Mouse (Mus musculus) retina, embryonic 14.5 days (tissue): Measurements from ENCODE around the gene Fam184b.

Source experiments
- DNase-seq: peaks from one replicate; pipeline ENCODE4 v3.0.0-alpha.2; 2015; ENCODE audit warnings: low spot score

Gene Fam184b

DNA sequence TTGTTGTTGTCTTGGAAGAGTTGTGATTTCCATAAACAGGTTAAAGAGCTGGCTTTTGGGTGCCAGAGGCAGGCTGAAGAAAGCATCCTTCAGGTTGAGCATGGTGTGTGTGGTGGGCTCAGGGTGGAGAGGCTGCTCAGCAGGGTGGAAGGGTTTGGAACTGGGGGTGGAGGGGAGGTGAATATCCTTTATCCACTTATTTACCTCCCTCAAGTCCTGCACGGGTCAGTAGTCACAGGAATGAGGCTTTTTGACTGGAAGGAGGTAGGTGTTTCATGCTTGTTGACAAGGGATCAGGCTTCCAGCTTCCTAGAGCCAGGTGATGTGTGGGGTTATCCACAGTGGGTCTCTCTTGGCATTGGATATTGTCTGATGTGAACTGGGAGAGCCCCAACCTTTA lies 124.8 kb downstream of the Fam184b start:
- DNase-seq: no peak

GRCm38 (mm10) chr5:45513511-45513910 lies 125.9 kb downstream of the Fam184b start:
- no peak for DNase-seq

- no peak for DNase-seq
Observed at GRCm38 (mm10) chr5:45512908-45513307, 126.5 kb downstream of the Fam184b start.

DNA sequence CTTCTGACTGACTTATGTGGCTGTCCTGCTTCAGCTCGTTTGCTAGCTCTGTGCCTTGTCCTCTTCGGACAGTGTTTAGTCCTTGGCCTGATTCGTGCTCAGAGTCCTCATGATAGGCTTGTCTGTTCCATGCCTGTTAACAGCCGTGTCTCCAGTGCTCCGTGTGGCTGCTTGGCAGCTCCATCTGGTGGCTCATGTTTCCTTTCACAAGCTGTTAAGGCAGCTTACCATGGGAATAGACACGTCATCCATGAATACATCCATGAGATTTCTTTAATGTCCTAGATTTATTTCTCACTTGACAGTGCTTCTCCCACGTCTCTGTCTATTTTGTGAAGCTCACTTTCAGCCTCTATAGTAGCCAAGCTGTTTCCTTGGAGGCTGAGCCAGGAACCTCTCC lies 129.3 kb downstream of the Fam184b start:
- DNase-seq: no peak

DNA sequence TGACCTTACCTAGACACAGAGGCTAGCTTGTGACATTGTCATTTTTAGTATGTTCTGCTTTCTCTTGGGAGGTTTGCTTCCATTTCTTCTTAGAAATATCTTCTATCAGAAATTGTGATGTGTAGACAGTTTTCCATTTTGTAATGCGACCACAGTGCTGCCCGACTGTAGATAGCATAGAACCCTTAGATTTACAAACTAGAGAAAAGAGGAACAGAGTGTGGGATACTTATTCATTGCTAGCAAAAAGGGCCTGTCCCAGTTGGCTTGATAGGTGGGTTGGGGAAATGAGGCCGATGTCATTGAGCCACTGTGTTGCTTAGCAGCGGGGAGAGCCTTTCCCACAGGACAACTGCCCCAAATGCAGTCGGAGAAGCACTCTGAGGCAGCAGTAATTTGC lies 141.8 kb downstream of the Fam184b start:
- DNase-seq: no peak

DNA sequence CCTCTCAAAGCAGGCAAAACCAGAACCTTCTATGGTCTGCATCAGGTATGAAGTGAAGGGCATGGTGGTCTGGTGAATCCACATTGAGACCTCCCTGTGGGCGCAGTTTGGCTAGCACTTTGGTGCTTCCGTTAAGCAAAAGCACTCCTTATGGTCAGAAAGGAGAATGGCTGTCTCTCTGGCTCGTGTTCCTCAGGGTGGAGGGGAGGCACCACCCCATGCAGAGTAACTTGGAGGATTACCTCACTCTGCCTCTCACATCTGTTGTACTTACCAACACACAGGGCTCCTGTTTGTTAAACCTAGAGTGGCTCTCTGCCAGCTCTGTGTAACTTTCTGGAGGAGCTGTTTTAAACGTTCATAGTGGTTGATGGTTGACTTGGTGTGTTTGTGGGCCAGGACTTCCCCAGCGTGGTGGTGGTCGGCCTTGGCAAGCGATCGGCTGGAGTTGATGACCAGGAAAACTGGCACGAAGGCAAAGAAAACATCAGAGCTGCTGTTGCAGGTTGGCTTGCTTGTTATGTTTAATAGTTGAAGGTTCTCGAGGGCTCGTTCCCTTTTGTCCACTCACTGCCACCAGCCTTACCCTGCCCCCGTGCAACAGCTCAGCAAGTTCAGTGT lies 142.4 kb downstream of the Fam184b start:
- no peak for DNase-seq

GRCm38 (mm10) chr5:45496479-45496878 lies 142.9 kb downstream of the Fam184b start:
- no peak for DNase-seq

DNA sequence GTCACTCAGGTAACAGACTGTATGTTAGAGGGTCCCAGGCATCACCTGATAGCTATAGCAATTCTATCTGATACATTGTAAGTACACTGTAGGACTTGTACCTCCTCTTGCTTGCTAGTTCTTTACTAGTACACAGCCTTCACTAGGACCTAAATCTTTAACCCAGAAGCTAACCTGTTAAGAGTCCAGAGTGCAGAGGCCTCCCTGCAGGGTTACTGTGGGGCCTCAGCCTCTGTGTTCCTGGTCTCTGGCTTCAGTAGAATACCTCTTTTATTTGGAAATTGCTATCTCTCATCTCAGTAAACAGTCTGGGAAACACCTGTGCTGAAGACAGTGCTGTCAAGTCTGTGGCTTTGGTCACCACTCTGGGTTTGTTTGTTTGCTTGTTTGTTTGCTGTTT lies 143.4 kb downstream of the Fam184b start:
- DNase-seq: no peak

DNA sequence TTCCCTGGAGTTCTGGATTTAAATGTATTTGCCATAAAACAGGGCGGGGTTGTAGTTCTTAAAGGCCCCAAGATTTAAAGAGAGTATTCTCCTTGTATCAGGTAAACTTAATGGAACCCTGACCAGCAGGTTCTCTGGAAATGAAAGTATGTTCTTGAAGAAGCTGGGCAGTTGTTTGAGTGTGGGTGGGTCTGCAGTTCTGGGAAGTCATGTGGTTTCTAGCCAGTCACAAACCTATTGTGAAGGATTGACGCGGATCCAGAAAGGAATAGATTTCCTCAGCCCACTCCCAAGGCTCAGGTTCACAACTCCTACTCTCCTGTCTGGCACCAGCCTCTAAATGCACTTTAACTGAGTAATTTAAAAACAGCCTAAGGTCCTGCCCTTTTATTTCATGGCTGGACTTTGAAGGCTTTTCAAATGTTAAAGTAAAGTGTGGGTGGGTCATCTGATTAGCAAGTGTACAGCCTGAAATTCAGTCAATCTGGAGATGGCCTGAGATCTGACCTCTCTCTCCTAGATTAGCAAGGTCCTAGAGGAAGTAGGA lies 143.9 kb downstream of the Fam184b start:
- DNase-seq: no peak

DNA sequence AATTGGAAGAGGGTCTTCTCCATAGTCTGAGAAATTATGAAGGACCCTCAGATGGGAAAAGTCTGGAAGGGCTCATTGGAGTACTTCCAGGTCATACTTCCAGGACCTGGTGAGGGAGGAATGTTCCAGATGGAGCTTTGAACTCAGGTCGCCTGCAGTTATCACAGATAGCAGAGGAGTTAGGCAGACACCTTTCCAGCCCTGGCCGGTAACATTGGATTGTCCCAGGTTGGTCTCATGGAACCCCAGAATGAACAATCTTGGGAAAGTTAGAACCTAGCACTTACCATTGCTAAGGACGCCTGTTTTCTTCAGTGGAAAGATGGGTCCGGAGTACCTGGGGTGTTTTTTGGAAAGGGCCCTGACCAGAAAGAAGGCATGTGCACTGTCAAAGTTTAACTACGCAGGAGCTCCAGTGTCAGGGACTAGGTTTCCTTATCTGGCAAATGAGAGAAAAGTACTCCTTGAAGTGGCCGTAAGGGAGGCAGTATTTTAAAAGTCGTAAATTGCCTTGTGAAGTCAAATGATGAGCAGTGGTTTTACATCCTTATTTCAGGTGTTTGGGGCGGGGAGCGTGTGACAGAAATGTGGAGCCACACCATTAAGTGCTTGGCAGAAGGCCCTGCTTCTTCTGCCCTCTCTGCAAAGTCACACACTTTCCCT lies 145.2 kb downstream of the Fam184b start:
- DNase-seq: no peak

GRCm38 (mm10) chr5:45493191-45494092 lies 146.0 kb downstream of the Fam184b start, which contains the start of gene Lap3:
Lap3 (plus strand) TSS chr5:45493374.
- DNase-seq: peak; percentile 98

GRCm38 (mm10) chr5:45491776-45492175 lies 147.6 kb downstream of the Fam184b start:
- DNase-seq: no peak

GRCm38 (mm10) chr5:45483654-45484053 lies 155.8 kb downstream of the Fam184b start:
- no peak for DNase-seq

GRCm38 (mm10) chr5:45482607-45483006 lies 156.8 kb downstream of the Fam184b start:
- DNase-seq: no peak

DNA sequence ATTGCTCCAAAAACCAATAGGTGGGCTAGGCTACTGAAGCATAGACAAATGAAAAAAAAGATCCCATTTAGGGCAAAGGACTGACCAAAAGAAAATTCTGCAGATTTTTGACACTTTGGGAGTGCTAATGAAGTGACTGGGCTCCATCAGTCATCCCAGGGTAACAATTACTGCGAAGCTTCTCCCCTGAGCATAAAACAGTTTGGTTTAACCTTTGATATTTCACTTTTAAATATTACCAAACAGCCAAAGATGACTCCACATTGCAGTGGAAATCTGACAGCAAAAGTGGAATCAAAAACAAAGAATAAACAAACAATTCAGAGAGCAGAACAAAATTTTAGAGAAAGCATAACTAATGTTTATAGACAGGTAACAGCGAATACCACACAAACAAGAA lies 158.3 kb downstream of the Fam184b start:
- no peak for DNase-seq

DNA sequence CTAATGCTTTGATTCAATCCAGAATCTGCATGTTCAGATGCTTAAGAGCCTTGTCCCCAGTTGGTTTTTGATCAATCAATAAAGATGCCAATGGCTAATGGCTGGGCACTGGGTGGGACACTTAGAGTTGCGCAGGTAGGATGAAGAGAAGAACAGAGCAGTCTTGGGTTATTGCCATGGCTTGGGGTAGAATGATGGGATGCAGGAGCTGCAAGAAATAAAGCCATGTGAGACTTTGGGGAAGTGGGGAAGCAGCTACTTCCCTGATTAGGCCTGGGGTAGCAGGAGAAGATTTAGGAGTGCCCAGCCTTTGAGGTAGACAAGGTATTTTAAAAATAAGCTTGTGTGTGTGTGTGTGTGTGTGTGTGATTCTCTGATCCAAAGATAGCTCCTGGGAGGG lies 159.3 kb downstream of the Fam184b start:
- DNase-seq: no peak
